Mouse (Mus musculus): ENCODE measurements around the gene Cfap73. TPM values are rescaled to one million over a fixed set of nuclear protein-coding genes. Genes with fewer than 3 reads are reported as not detected.
A peak's percentile ranks its signal among the peaks of the same experiment; 100 is the strongest.

Gene Cfap73
- polyA plus RNA-seq, 1 experiment from 2014 or later: not detected

DNA sequence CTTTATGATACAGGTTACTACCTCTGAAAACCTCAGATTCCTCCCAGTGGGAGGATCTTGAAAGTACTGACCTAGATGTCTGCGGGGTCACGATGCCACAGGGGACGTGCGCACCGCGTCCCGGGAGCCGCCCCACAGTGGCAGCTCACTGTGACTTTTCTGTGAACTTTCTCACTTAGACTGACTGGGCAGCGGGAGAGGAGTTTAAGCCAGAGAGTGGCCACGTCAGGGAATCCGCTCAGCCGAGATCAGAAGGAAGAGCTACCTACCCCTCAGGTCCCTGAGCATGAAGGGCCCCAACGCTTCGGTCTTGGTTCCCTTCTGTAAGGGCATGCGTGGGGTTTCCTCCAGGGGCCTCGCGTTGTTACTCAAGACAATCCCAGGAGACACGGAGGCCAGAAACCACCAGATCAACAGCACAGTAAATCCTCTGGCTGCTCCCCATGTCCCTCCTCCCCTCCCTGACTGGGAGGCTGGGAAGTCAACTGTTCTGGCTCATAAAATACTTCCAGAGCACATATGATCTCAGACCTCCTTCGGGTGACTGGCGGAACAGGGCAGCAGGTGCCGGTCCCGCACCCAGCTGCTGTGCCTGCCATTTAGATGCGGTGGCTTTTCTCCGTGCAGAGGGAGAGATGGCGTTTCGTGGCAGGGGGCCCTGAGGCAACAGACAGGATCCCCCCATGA lies 54.7 kb downstream of the Cfap73 start:
- Histone ChIP-seq H3K4me3 (replicated peaks; ENCODE audit: low read depth, low read length) (no peak overlapping the region), H3K27ac (replicated peaks; ENCODE audit: low read depth, low read length) (peak overlapping the region; percentile 45), H3K9me3 (ENCODE audit: control insufficient read depth, low read length) (no peaks in the 10 kb centered on the region), H3K27me3 (ENCODE audit: control insufficient read depth, insufficient read depth, low read length) (no peaks in the 10 kb centered on the region), H3K36me3 (ENCODE audit: control insufficient read depth, insufficient read depth, low read length) (peaks cover 9% of the 10 kb centered on the region; the same call in 1 of the 2 replicates), H3K4me2 (ENCODE audit: low read length) (no peak overlapping the region), H3K4me1 (ENCODE audit: control insufficient read depth, insufficient read depth, low read length) (peaks cover 13% of the 10 kb centered on the region; the same call in 1 of the 2 replicates), H3K9ac (replicated peaks; ENCODE audit: low read length) (no peak overlapping the region)
- WGBS: 66% methylated on average over 26 of the region's 26 CpGs
- no peak; the same call in 1 of the 2 replicates for ATAC-seq (ENCODE audit: low FRiP score, low TSS enrichment)
- no peak for DNase-seq

DNA sequence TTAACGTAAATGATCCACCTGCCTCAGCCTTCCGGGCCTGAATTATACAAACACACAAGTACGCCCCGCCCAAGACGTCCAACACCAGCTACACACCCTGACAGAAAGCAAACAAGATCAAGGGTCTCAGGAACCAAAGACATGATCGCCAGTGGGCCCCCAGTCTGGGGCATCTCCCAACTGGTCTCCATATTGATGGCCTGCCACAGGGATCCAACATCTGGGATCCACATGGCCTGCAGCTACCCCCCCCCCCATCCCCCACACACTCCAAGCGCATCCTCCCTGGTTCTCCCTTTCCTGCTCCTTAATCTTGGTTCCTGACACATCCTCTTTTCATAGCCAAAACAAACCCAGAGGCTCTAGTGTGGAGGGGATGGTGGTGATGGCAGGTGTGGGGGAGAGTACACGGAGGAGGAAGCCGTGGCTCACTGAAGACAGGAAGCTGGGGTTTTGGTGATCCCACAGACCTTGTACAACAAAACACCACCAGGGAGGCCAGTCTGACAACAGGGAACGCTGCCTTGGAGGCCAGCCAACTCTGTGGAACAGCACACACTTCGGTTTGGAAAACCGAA lies 55.4 kb downstream of the Cfap73 start:
- H3K9me3 ChIP-seq (ENCODE audit: control insufficient read depth, low read length): no peaks in the 10 kb centered on the region
- no peak overlapping the region for H3K4me3 ChIP-seq (replicated peaks; ENCODE audit: low read depth, low read length)
- H3K36me3 ChIP-seq (ENCODE audit: control insufficient read depth, insufficient read depth, low read length): peaks cover 6% of the 10 kb centered on the region; the same call in 1 of the 2 replicates
- no peak overlapping the region for H3K27ac ChIP-seq (replicated peaks; ENCODE audit: low read depth, low read length)
- no peaks in the 10 kb centered on the region for H3K27me3 ChIP-seq (ENCODE audit: control insufficient read depth, insufficient read depth, low read length)
- peaks cover 13% of the 10 kb centered on the region; the same call in 1 of the 2 replicates for H3K4me1 ChIP-seq (ENCODE audit: control insufficient read depth, insufficient read depth, low read length)
- H3K4me2 ChIP-seq (ENCODE audit: low read length): no peak overlapping the region
- WGBS: 68% methylated on average over 12 of the region's 12 CpGs
- ATAC-seq (ENCODE audit: low FRiP score, low TSS enrichment): no peak
- H3K9ac ChIP-seq (replicated peaks; ENCODE audit: low read length): no peak overlapping the region
- no peak for DNase-seq

Other genes starting within 250 kb of the Cfap73 start
- gene Lhx5, start 202.5 kb downstream of the Cfap73 start, polyA plus RNA-seq (2014; fragmentation: Nextera tagmentation; extraction: Ambion mirVana): 34.1 and 44.9 TPM in 2 replicates
- 6.0 TPM in 2 replicates for gene Sdsl, start 161.4 kb downstream of the Cfap73 start, polyA plus RNA-seq (2014; fragmentation: Nextera tagmentation; extraction: Ambion mirVana)
- gene Sds, start 157.7 kb downstream of the Cfap73 start, polyA plus RNA-seq (2014; fragmentation: Nextera tagmentation; extraction: Ambion mirVana): 0.55 TPM in 1 of 2 replicates, not detected in the other
- gene Plbd2, start 130.6 kb downstream of the Cfap73 start, polyA plus RNA-seq (2014; fragmentation: Nextera tagmentation; extraction: Ambion mirVana): 24.7 and 26.1 TPM in 2 replicates
- gene Slc8b1, start 123.1 kb downstream of the Cfap73 start, polyA plus RNA-seq (2014; fragmentation: Nextera tagmentation; extraction: Ambion mirVana): 0.85 and 1.5 TPM in 2 replicates
- gene Tpcn1, start 45.6 kb downstream of the Cfap73 start, polyA plus RNA-seq (2014; fragmentation: Nextera tagmentation; extraction: Ambion mirVana): 10.4 and 12.2 TPM in 2 replicates
- 1.4 and 1.7 TPM in 2 replicates for gene Iqcd, start 45.2 kb downstream of the Cfap73 start, polyA plus RNA-seq (2014; fragmentation: Nextera tagmentation; extraction: Ambion mirVana)
- gene Rita1, start 21.6 kb downstream of the Cfap73 start, polyA plus RNA-seq (2014; fragmentation: Nextera tagmentation; extraction: Ambion mirVana): 20.6 and 25.5 TPM in 2 replicates
- 29.4 and 31.9 TPM in 2 replicates for gene Ddx54, start 21.5 kb downstream of the Cfap73 start, polyA plus RNA-seq (2014; fragmentation: Nextera tagmentation; extraction: Ambion mirVana)
- gene Rasal1, start 14.6 kb upstream of the Cfap73 start, polyA plus RNA-seq (2014; fragmentation: Nextera tagmentation; extraction: Ambion mirVana): 0.84 and 1.3 TPM in 2 replicates
- gene Dtx1, start 77.7 kb upstream of the Cfap73 start, polyA plus RNA-seq (2014; fragmentation: Nextera tagmentation; extraction: Ambion mirVana): 50.0 and 61.4 TPM in 2 replicates
- 0.43 TPM in 1 of 2 replicates, not detected in the other for gene Oas2, start 115.6 kb upstream of the Cfap73 start, polyA plus RNA-seq (2014; fragmentation: Nextera tagmentation; extraction: Ambion mirVana)
- 1.1 TPM in 2 replicates for gene Oas3, start 143.4 kb upstream of the Cfap73 start, polyA plus RNA-seq (2014; fragmentation: Nextera tagmentation; extraction: Ambion mirVana)
- gene Oas1e, start 161.3 kb upstream of the Cfap73 start, polyA plus RNA-seq (2014; fragmentation: Nextera tagmentation; extraction: Ambion mirVana): 0.12 and 0.23 TPM in 2 replicates
- gene Oas1c, start 178.3 kb upstream of the Cfap73 start, polyA plus RNA-seq (2014; fragmentation: Nextera tagmentation; extraction: Ambion mirVana): 0.22 and 0.36 TPM in 2 replicates
- not detected in 2 replicates for gene Oas1f, start 213.1 kb upstream of the Cfap73 start, polyA plus RNA-seq (2014; fragmentation: Nextera tagmentation; extraction: Ambion mirVana)
- not detected in 2 replicates for gene Oas1h, start 227.2 kb upstream of the Cfap73 start, polyA plus RNA-seq (2014; fragmentation: Nextera tagmentation; extraction: Ambion mirVana)